Mouse (Mus musculus) frontal cortex, postnatal 36 days (tissue): ENCODE measurements around the gene Card19.
A peak's percentile ranks its signal among the peaks of the same experiment; 100 is the strongest.

Experiments
- DNase-seq, 2 experiments: peaks; one replicate each; pipeline ENCODE4 v3.0.0; 2022; ENCODE audit warnings: low spot score in 2 of 2

Card19 gene

GRCm38 (mm10) chr13:49225633-49226032, 9.8 kb upstream of the Card19 start:
- no peak for DNase-seq

DNA sequence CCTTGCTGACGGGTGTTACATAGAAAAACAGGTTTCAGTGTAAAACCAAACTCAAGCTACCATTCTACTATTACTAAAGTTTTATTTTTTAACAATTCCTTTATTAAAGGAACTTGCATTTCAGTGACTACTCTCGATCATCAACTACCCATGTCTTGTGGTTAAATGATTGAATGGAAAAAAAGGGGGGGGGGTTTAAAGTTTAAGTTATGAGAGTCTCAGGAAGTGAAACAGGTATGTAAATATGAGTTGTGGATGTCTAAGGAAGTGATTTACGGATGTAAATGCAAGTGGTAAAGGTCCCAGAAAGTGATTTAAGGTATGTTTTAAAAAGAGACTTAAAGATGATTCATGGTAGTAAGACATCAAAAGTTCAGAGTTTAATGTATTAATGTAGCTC, 9.3 kb upstream of the Card19 start:
- DNase-seq, result no peak

- no peak for DNase-seq
These were observed 8.9 kb upstream of the Card19 start for GRCm38 (mm10) chr13:49224729-49225128.

DNA sequence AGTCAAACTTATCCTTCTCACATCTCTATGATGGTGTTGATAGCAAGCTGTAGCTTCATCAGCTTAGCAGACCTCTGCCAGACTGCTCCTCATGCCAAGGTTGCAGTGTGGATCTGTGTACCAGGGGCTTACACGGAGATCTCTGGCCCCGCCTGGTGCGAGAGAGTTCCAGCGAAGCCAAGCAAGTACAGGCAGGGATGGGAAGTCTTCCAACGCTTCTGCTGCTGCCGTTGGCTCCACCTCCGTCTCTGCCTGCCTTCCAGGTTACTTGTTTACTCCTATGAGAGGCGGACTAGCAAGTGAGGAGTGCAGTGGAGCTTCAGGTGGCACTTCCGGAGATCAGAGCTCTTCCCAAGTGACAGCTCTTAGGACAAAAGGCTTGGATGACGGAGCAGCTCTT, 8.5 kb upstream of the Card19 start:
- DNase-seq, result no peak

- DNase-seq, result no peak
These were observed 5.1 kb upstream of the Card19 start for GRCm38 (mm10) chr13:49220912-49221311.

- DNase-seq, result no peak
These were observed 3.5 kb upstream of the Card19 start for GRCm38 (mm10) chr13:49219367-49219766.

- no peak for DNase-seq
These were observed 2.8 kb upstream of the Card19 start for GRCm38 (mm10) chr13:49218651-49219050.

GRCm38 (mm10) chr13:49216808-49217561, 1.1 kb upstream of the Card19 start:
- no peak for DNase-seq

DNA sequence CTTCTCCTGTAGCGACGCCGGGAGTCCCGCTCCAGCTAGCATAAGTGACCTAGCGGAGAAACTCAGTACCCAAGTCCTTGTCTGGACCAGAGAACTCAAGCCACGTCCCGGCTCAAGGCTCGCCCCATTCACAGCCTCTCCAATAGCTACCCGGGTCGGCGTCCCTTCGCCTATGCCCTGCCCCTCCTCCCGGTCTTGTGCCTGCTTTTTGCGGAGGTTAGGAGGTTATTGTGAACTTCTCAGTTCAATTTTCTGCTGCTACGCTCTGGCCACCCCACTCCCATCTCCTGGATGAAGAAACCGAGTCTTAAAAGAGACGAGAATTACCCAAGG, 349 bp upstream of the Card19 start:
- DNase-seq, result no peak

DNA sequence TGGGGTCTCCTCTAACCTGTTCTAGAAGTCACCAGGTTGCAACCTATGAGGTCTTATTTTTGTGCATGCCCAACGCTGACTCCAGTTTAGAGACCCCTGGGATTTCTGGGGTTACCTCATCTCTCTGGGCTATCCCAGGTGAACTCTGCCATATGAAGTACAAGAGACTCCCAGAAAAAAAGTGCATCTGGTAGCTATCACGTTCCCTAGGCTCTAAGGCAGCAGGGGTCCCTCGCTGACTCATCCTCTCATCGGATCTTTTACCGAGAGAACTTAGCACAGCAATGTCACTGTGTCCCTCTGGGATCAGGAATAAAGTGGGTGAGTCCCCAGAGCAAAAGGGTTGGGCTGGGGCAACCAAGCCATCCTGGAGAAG, 721 bp downstream of the Card19 start:
- DNase-seq, result no peak

- no peak for DNase-seq
These were observed 1.4 kb downstream of the Card19 start for GRCm38 (mm10) chr13:49214454-49214853.

- no peak for DNase-seq
These were observed 2.3 kb downstream of the Card19 start for GRCm38 (mm10) chr13:49213531-49213932.

DNA sequence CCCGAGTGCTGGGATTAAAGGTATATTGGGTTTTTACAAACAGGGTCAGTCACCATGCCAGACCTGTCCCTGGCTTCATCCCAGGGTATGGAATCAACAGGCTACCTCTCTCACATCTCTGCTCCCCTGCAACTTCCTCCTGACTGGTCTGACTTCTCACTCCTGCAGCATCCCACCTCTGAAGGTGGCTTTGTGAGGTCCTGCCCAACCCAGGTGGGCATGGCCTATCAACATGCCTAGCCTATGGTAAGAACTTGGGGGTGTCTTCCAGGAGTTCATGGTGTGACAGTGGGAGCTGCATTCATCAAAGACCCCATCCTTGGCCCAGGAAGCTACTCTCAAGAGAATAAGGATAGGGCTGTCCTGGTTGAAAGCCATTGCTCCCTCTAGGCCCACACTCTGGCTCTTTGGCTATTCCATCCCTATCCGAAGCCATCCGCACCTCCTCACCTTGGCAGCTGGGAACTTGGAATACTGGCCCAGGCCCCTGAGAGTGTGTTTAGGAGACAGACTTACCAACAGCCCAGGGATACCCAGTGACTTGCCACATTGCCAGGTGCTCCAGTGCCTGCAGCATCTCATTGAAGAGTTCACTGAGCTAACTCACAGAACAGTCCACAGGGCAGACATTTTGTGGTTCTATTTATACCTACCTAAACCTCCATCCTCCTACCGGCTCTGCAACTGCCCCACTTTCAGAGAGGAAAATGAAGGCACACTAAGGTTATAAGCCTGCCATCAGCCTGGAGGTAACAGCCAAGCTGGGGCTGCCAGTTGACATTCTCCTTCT, 2.9 kb downstream of the Card19 start:
- DNase-seq, result no peak

DNA sequence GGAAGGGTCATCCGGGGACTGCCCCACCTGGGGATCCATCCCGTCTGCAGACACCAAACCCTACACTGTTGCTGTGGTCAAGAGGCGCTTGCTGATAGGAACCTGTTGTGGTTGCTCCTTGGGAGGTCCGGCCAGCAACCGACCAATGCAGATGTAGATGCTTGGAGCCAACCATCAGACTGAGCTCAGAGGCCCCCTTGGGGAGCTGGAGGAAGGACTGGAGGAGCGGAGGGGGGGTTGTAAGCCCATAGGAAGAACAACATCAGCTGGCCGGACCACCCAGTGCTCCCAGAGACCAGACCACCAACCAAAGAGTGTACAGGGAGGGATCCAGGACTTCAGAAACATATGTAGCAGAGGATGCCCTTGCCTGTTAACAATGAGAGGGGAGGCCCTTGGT, 6.5 kb downstream of the Card19 start:
- no peak for DNase-seq

DNA sequence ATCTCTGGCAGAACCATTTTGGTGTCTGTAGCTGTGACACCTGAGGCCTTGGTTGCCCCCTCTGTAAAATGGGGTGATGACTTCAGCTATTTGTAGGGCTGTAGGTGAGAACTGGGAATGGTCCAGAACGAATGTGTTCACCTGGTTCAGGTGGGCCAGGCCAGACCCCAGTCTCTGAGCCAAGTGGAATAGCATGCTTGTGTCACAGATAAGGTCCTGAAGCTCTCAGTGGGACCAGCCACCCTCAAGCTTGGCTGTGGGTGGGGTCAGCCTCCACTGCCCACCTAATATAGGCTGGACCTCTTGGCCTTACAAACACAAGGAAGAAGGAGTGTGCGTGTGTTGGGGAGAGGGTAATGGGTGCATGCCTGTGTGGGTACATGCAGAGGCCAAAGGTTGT, 9.5 kb downstream of the Card19 start:
- no peak for DNase-seq

GRCm38 (mm10) chr13:49205381-49205998, 10.3 kb downstream of the Card19 start:
- DNase-seq, result peak; percentile 84 to 86

DNA sequence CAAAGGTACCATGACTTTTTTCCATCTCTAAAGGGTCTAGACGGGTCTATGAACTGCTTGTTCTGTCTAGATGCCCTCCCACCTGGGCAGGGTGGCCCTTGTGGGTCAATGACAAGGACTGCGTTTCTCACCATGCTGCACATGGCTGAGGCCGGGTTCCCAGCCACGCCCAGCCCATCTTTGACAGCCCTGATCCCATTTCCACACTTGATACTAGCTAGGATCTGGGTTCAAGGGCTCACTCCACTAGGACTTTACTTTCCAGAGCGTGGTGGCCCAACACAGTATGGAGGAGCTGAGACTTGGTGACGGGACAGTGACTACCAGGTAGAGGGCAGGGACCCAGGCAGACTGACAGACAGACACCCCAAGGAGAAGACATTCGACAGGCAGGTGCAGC, 13.3 kb downstream of the Card19 start:
- DNase-seq, result no peak

DNA sequence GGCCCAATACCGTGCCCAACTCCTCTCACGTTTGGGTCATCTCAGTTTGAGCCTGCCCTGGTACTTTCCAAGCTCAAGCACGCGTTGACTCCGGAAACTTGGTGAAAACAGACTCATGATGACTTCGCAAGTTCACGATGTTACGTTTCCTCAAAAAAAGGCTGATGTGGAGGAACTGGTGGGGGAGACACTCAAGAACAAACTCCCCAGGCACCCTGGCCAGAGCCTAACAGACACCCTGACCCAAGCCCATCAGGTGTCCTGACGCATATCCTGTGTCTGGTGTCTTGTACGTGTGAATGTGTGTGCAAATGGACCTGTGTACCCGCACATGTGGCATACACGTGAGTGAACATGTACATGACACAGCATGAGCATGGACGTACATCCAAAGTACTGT, 15.1 kb downstream of the Card19 start:
- no peak for DNase-seq

- DNase-seq, result no peak
These were observed 15.9 kb downstream of the Card19 start for GRCm38 (mm10) chr13:49199891-49200290.

DNA sequence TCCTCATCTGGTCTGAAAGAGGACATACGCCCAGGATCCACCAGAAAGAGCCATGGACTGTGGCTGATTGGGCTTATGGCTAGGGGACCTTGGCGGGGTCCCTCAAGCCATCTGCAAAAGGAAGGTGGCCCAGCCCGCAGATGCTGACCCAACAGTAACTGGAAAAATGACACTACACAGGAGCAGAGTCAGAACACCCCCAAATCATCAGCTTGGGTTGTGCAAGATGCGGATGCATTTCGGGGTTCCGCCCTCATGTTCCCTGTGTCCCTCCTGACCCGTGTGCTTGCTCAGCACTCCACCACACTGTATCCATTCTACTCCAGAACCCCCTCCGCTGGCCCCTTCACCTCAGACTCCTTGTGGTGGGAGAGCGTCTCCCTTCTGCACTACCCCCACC, 17.1 kb downstream of the Card19 start:
- no peak for DNase-seq

GRCm38 (mm10) chr13:49196766-49197165, 19.1 kb downstream of the Card19 start:
- no peak for DNase-seq

GRCm38 (mm10) chr13:49196211-49196610, 19.6 kb downstream of the Card19 start:
- no peak for DNase-seq

GRCm38 (mm10) chr13:49195651-49196050, 20.2 kb downstream of the Card19 start:
- DNase-seq, result no peak
